Mouse (Mus musculus): ENCODE results near the gene 4921517D22Rik. TPM values are rescaled to one million over a fixed set of nuclear protein-coding genes. Genes with fewer than 3 reads are reported as not detected.

4921517D22Rik gene
- polyA plus RNA-seq, 1 experiment = not detected

- no peak overlapping the region for H3K4me2 ChIP-seq (ENCODE audit: low read depth)
Observed at GRCm38 (mm10) chr13:59673597-59673996, 20.3 kb downstream of the 4921517D22Rik start.

GRCm38 (mm10) chr13:59672248-59672647 is 21.7 kb downstream of the 4921517D22Rik start:
- no peaks in the 10 kb centered on the region for H3K27me3 ChIP-seq (ENCODE audit: control insufficient read depth, insufficient read depth, insufficient read length)
- H3K79me2 ChIP-seq (ENCODE audit: control insufficient read depth, insufficient read depth) = no peaks in the 10 kb centered on the region
- TF ChIP-seq CEBPB (IDR thresholded peaks at IDR 0.05; ENCODE audit: insufficient read depth, poor library complexity, severe bottlenecking) (no peak), E2F4 (IDR thresholded peaks at IDR 0.05; ENCODE audit: insufficient read depth) (no peak), REST (IDR thresholded peaks at IDR 0.05; ENCODE audit: insufficient read depth, insufficient read length) (no peak), TCF12 (IDR thresholded peaks at IDR 0.05; ENCODE audit: insufficient read depth, poor library complexity, severe bottlenecking) (no peak)
- no peak overlapping the region for H3K4me2 ChIP-seq (ENCODE audit: low read depth)
- H3K4me3 ChIP-seq = no peak overlapping the region
- no peak overlapping the region for H3ac ChIP-seq (ENCODE audit: control insufficient read depth, insufficient read length)
- H3K36me3 ChIP-seq (ENCODE audit: control insufficient read depth, insufficient read depth) = no peaks in the 10 kb centered on the region

More at GRCm38 (mm10) chr13:59673597-59673996, 20.3 kb downstream of the 4921517D22Rik start:
- Histone ChIP-seq H3K4me3 (no peak overlapping the region), H3ac (ENCODE audit: control insufficient read depth, insufficient read length) (no peak overlapping the region), H3K36me3 (ENCODE audit: control insufficient read depth, insufficient read depth) (no peaks in the 10 kb centered on the region), H3K27me3 (ENCODE audit: control insufficient read depth, insufficient read depth, insufficient read length) (no peaks in the 10 kb centered on the region), H3K79me2 (ENCODE audit: control insufficient read depth, insufficient read depth) (no peaks in the 10 kb centered on the region)
- TF ChIP-seq E2F4 (IDR thresholded peaks at IDR 0.05; ENCODE audit: insufficient read depth) (no peak), REST (IDR thresholded peaks at IDR 0.05; ENCODE audit: insufficient read depth, insufficient read length) (no peak), CEBPB (IDR thresholded peaks at IDR 0.05; ENCODE audit: insufficient read depth, poor library complexity, severe bottlenecking) (no peak), MYOG (IDR thresholded peaks at IDR 0.05; ENCODE audit: control insufficient read depth in 1 of 3, insufficient read depth in 1 of 3, insufficient read length in 2 of 3, low read depth in 2 of 3) (no peak), TCF3 (IDR thresholded peaks at IDR 0.05; ENCODE audit: insufficient read length, low read depth) (no peak), USF1 (IDR thresholded peaks at IDR 0.05; ENCODE audit: low read depth) (no peak), MAX (IDR thresholded peaks at IDR 0.05; ENCODE audit: low read depth) (no peak), SRF (IDR thresholded peaks at IDR 0.05; ENCODE audit: control insufficient read depth, insufficient read length, low read depth) (no peak), TCF12 (IDR thresholded peaks at IDR 0.05; ENCODE audit: insufficient read depth, poor library complexity, severe bottlenecking) (no peak), POLR2AphosphoS2 (IDR thresholded peaks at IDR 0.05; ENCODE audit: insufficient read length, low read depth) (no peak), MYOD1 (IDR thresholded peaks at IDR 0.05; ENCODE audit: control insufficient read depth in 1 of 3, insufficient read length in 2 of 3, low read depth in 2 of 3) (no peak), POLR2A (IDR thresholded peaks at IDR 0.05; ENCODE audit: insufficient read length, low read depth) (no peak)

- no peak for TF ChIP-seq REST (IDR thresholded peaks at IDR 0.05; ENCODE audit: insufficient read depth, insufficient read length)
- no peak for TF ChIP-seq CEBPB (IDR thresholded peaks at IDR 0.05; ENCODE audit: insufficient read depth, poor library complexity, severe bottlenecking)
- TF ChIP-seq E2F4 (IDR thresholded peaks at IDR 0.05; ENCODE audit: insufficient read depth) = no peak
- no peak for TF ChIP-seq POLR2AphosphoS2 (IDR thresholded peaks at IDR 0.05; ENCODE audit: insufficient read length, low read depth)
- TF ChIP-seq SRF (IDR thresholded peaks at IDR 0.05; ENCODE audit: control insufficient read depth, insufficient read length, low read depth) = no peak
- no peak for TF ChIP-seq MYOG (IDR thresholded peaks at IDR 0.05; ENCODE audit: control insufficient read depth in 1 of 3, insufficient read depth in 1 of 3, insufficient read length in 2 of 3, low read depth in 2 of 3)
- no peak for TF ChIP-seq TCF3 (IDR thresholded peaks at IDR 0.05; ENCODE audit: insufficient read length, low read depth)
- no peak for TF ChIP-seq TCF12 (IDR thresholded peaks at IDR 0.05; ENCODE audit: insufficient read depth, poor library complexity, severe bottlenecking)
- TF ChIP-seq MAX (IDR thresholded peaks at IDR 0.05; ENCODE audit: low read depth) = no peak
- TF ChIP-seq MYOD1 (IDR thresholded peaks at IDR 0.05; ENCODE audit: control insufficient read depth in 1 of 3, insufficient read length in 2 of 3, low read depth in 2 of 3) = no peak
- TF ChIP-seq USF1 (IDR thresholded peaks at IDR 0.05; ENCODE audit: low read depth) = no peak
- TF ChIP-seq POLR2A (IDR thresholded peaks at IDR 0.05; ENCODE audit: insufficient read length, low read depth) = no peak
- Histone ChIP-seq H3ac (ENCODE audit: control insufficient read depth, insufficient read length) (no peak overlapping the region), H3K79me2 (ENCODE audit: control insufficient read depth, insufficient read depth) (no peaks in the 10 kb centered on the region), H3K4me2 (ENCODE audit: low read depth) (no peak overlapping the region), H3K27me3 (ENCODE audit: control insufficient read depth, insufficient read depth, insufficient read length) (no peaks in the 10 kb centered on the region), H3K4me3 (no peak overlapping the region), H3K36me3 (ENCODE audit: control insufficient read depth, insufficient read depth) (no peaks in the 10 kb centered on the region)
Observed at GRCm38 (mm10) chr13:59671521-59671920, 22.4 kb downstream of the 4921517D22Rik start.

- H3K79me2 ChIP-seq (ENCODE audit: control insufficient read depth, insufficient read depth) = no peaks in the 10 kb centered on the region
- H3K4me2 ChIP-seq (ENCODE audit: low read depth) = no peak overlapping the region
- no peaks in the 10 kb centered on the region for H3K36me3 ChIP-seq (ENCODE audit: control insufficient read depth, insufficient read depth)
- no peak overlapping the region for H3ac ChIP-seq (ENCODE audit: control insufficient read depth, insufficient read length)
- no peak overlapping the region for H3K4me3 ChIP-seq
- no peaks in the 10 kb centered on the region for H3K27me3 ChIP-seq (ENCODE audit: control insufficient read depth, insufficient read depth, insufficient read length)
- TF ChIP-seq POLR2AphosphoS2 (IDR thresholded peaks at IDR 0.05; ENCODE audit: insufficient read length, low read depth) (no peak), MAX (IDR thresholded peaks at IDR 0.05; ENCODE audit: low read depth) (no peak), TCF3 (IDR thresholded peaks at IDR 0.05; ENCODE audit: insufficient read length, low read depth) (no peak)
Observed at GRCm38 (mm10) chr13:59669946-59670345, 24.0 kb downstream of the 4921517D22Rik start.

GRCm38 (mm10) chr13:59668501-59669093 is 25.3 kb downstream of the 4921517D22Rik start:
- TF ChIP-seq MYOG (IDR thresholded peaks at IDR 0.05; ENCODE audit: control insufficient read depth in 1 of 3, insufficient read depth in 1 of 3, insufficient read length in 2 of 3, low read depth in 2 of 3) (no peak), SRF (IDR thresholded peaks at IDR 0.05; ENCODE audit: control insufficient read depth, insufficient read length, low read depth) (no peak), E2F4 (IDR thresholded peaks at IDR 0.05; ENCODE audit: insufficient read depth) (no peak), POLR2A (IDR thresholded peaks at IDR 0.05; ENCODE audit: insufficient read length, low read depth) (no peak), MAX (IDR thresholded peaks at IDR 0.05; ENCODE audit: low read depth) (no peak), REST (IDR thresholded peaks at IDR 0.05; ENCODE audit: insufficient read depth, insufficient read length) (no peak), POLR2AphosphoS2 (IDR thresholded peaks at IDR 0.05; ENCODE audit: insufficient read length, low read depth) (no peak), USF1 (IDR thresholded peaks at IDR 0.05; ENCODE audit: low read depth) (no peak), TCF3 (IDR thresholded peaks at IDR 0.05; ENCODE audit: insufficient read length, low read depth) (no peak), MYOD1 (IDR thresholded peaks at IDR 0.05; ENCODE audit: control insufficient read depth in 1 of 3, insufficient read length in 2 of 3, low read depth in 2 of 3) (no peak), CEBPB (IDR thresholded peaks at IDR 0.05; ENCODE audit: insufficient read depth, poor library complexity, severe bottlenecking) (no peak), TCF12 (IDR thresholded peaks at IDR 0.05; ENCODE audit: insufficient read depth, poor library complexity, severe bottlenecking) (no peak)
- Histone ChIP-seq H3K27me3 (ENCODE audit: control insufficient read depth, insufficient read depth, insufficient read length) (no peaks in the 10 kb centered on the region), H3K4me3 (no peak overlapping the region), H3K79me2 (ENCODE audit: control insufficient read depth, insufficient read depth) (no peaks in the 10 kb centered on the region), H3K36me3 (ENCODE audit: control insufficient read depth, insufficient read depth) (no peaks in the 10 kb centered on the region), H3K4me2 (ENCODE audit: low read depth) (no peak overlapping the region), H3ac (ENCODE audit: control insufficient read depth, insufficient read length) (no peak overlapping the region)

All from myocyte (in vitro differentiated cells).